Mouse (Mus musculus): ENCODE measurements around the gene Grik3.

Gene Grik3

DNA sequence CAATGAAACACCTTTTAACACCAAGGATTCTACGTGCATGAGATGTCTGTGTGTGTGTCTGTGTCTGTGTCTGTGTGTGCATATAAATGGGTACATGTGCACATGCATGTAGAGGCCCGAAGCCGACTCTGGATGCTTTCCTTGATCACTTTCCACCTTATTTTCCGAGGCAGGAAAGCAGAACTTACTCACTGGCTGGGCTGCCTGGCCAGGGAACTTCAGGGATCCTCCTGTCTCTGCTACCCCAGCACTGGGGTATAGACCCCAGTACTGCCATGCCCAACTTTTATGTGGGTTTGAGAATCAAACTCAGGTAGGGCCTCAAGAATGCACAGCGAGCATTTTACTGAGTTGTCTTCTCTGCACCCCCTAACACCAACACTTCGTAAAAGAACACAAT lies 240.3 kb downstream of the Grik3 start:
- DNase-seq, result no peak

DNA sequence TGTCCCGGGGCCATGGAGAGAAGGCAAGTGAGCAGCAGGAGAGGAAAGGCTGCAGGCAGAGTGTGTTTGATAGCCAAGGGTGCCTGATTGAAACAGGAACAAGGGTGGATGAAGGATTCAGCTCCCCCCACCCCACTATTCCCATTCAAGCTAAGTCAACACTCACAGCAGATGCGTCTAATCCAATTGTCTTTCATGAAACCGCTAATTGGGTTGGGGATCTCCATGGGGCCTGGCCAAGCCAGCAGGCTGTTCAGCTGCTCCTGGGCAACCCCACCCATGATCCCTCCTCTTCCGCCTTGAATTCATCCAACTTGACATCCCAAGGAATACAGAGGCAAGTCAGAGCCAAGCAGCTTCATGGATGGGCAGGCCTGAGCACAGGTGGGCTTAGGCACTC lies 246.3 kb downstream of the Grik3 start:
- no peak for DNase-seq

- no peak for DNase-seq
These were observed 248.3 kb downstream of the Grik3 start for GRCm38 (mm10) chr4:125738825-125739224.

- DNase-seq, result no peak
These were observed 251.7 kb downstream of the Grik3 start for GRCm38 (mm10) chr4:125742162-125742571.

GRCm38 (mm10) chr4:125745902-125746301 lies 255.4 kb downstream of the Grik3 start:
- DNase-seq, result no peak

GRCm38 (mm10) chr4:125756393-125756792 lies 265.9 kb downstream of the Grik3 start:
- DNase-seq, result no peak

GRCm38 (mm10) chr4:125760326-125760725 lies 269.8 kb downstream of the Grik3 start:
- no peak for DNase-seq

DNA sequence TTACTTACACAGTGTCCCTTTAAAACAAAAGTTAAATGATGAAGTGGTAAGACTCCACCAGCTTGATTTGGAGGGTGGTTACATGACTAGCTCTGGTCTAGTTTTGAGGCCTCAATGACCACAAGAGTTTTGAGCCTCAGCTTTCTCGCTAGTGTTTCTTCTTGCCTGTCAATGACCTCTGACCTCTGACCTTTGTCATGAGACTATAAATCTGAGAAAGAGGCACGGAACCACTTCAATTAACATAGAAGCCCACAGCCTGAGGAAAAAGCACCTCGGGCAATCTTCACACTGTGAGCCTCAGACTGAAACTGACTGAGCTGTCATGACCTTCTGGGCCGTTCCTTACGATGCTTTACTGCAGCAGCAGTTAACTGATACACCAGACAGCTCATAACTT lies 272.6 kb downstream of the Grik3 start:
- DNase-seq, result no peak
